18 mouse cellular contexts compared by ENCODE assay signal in the genomic region with DNA sequence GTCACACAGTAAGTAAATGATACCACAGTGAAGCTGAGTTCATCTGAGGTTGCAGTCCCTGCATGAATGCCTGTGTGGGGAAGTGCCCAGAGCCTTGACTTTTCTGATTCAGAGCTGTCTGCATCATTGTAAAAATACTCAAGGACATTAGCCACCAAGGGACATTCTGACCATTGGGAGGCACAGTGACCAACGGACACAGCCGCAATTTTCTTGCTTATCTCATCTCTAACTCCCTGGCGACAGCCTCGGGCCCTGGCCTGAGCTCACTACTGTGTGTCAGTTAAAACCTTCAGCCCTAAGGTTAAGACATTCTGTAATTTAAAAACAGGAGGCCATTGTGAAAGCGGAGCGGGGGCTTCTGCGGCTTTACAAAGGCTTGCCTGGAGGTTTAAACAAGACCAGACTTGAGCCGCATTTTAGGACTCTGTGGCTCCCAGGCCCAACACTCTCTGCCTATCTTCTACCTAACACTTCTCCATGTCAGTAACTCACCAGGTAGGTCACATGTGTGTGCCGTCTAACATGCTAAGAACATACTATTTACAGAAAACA. TPM values are rescaled to one million over a fixed set of nuclear protein-coding genes. Genes with fewer than 3 reads are reported as not detected.
DNase-seq lines count a peak whose midpoint lies in the region; ATAC-seq lines count a peak whose summit lies in the region.
"Had no signal": no experiment of that assay in that cellular context is flagged by ENCODE, and none has a peak within 500 bp of the region (broad histone marks: within the 10 kb centered on the region; RNA-seq: fewer than 3 reads in every experiment).

No protein-coding gene starts in this region.

- no peak for ATAC-seq in heart, embryonic 13.5 days (ENCODE audit: extremely low read depth, insufficient number of reproducible peaks, low FRiP score, low TSS enrichment)
- ATAC-seq: CD4-positive, CD25-positive, alpha-beta regulatory T cell, adult 4 months; intestine, embryonic 16.5 days had no signal

- no peaks in the 10 kb centered on the region for H3K27me3 ChIP-seq in heart, embryonic 13.5 days (replicated peaks)
- H3K27me3 ChIP-seq in limb, embryonic 10.5 days (ENCODE audit: low read depth, poor library complexity, severe bottlenecking) = no peaks in the 10 kb centered on the region
- H3K27me3 ChIP-seq: hindbrain, embryonic 12.5 days; limb, embryonic 13.5 days; neural tube, embryonic 13.5 days had no signal

- WGBS in heart, embryonic 13.5 days = 14% methylated on average over 9 of the region's 9 CpGs
- WGBS in limb, embryonic 10.5 days = 30% methylated on average over 9 of the region's 9 CpGs

- H3K4me3 ChIP-seq in heart, embryonic 13.5 days = no peak overlapping the region
- H3K4me3 ChIP-seq in limb, embryonic 10.5 days = no peak overlapping the region
- H3K4me3 ChIP-seq: hindbrain, embryonic 12.5 days; limb, embryonic 13.5 days; neural tube, embryonic 13.5 days had no signal

- no peaks in the 10 kb centered on the region for H3K36me3 ChIP-seq in heart, embryonic 13.5 days
- H3K36me3 ChIP-seq in limb, embryonic 10.5 days = no peaks in the 10 kb centered on the region
- H3K36me3 ChIP-seq: hindbrain, embryonic 12.5 days; limb, embryonic 13.5 days; neural tube, embryonic 13.5 days had no signal

- H3K9me3 ChIP-seq in heart, embryonic 13.5 days = peaks cover 12% of the 10 kb centered on the region
- H3K9me3 ChIP-seq in limb, embryonic 10.5 days (replicated peaks) = no peaks in the 10 kb centered on the region; the same call in 1 of the 2 replicates

- H3K4me1 ChIP-seq in heart, embryonic 13.5 days = peaks cover 14% of the 10 kb centered on the region
- peaks cover 6% of the 10 kb centered on the region; the same call in 1 of the 2 replicates for H3K4me1 ChIP-seq in limb, embryonic 10.5 days
- H3K4me1 ChIP-seq: limb, embryonic 13.5 days had no signal

- no peak for DNase-seq in heart, adult 8-10 months (ENCODE audit: low spot score)
- peak; percentile 90 to 94 for DNase-seq in adrenal gland, adult (ENCODE audit: inconsistent age in 2 of 2, low spot score in 1 of 2)
- DNase-seq in adrenal gland, postnatal 14 days = peak; percentile 84
- DNase-seq in limb, embryonic 10.5 days (ENCODE audit: low spot score) = no peak
- no peak for DNase-seq in kidney, postnatal 10 days
- no peak for DNase-seq in urinary bladder, adult 18-20 months (ENCODE audit: low spot score in 2 of 2)
- DNase-seq: cerebellum, postnatal 14 days; gastrocnemius, postnatal 25 days; kidney, postnatal 14 days; midbrain, embryonic 14.5 days; thymus, adult 18-20 months had no signal

- H3K27ac ChIP-seq in heart, embryonic 13.5 days (replicated peaks) = peak overlapping the region; percentile 52
- H3K27ac ChIP-seq in limb, embryonic 10.5 days = 0 out of 2 replicates have a peak overlapping the region, but pooled peaks have one; percentile 0
- H3K27ac ChIP-seq: hindbrain, embryonic 12.5 days; limb, embryonic 13.5 days; macrophage; neural tube, embryonic 13.5 days had no signal

- peak overlapping the region; percentile 21 for H3K4me2 ChIP-seq in heart, embryonic 13.5 days
- H3K4me2 ChIP-seq: hindbrain, embryonic 12.5 days; limb, embryonic 13.5 days; neural tube, embryonic 13.5 days had no signal

- H3K9ac ChIP-seq in heart, embryonic 13.5 days = no peak overlapping the region
- H3K9ac ChIP-seq: hindbrain, embryonic 12.5 days; limb, embryonic 13.5 days; neural tube, embryonic 13.5 days had no signal

RNA-seq across cellular contexts. Expression of gene Mrfap1, which starts 20.5 kb away (rescaled TPM):
- polyA plus RNA-seq in heart, embryonic 13.5 days (2015; fragmentation: Nextera tagmentation; extraction: Ambion mirVana) = 279 and 318 TPM in 2 replicates
- total RNA-seq in heart, adult 8-10 months (2022) = 100 to 1,000 TPM; 261 to 277 (median 272) TPM
- total RNA-seq in adrenal gland, postnatal 14 days (2021) = 550 and 571 TPM in 2 replicates
- polyA plus RNA-seq in limb, embryonic 10.5 days (2016; fragmentation: Nextera tagmentation; extraction: Ambion mirVana) = 517 and 533 TPM in 2 replicates

RNA-seq across cellular contexts. Expression of gene Bloc1s4, which starts 27.6 kb away (rescaled TPM):
- 17.1 and 18.0 TPM in 2 replicates for polyA plus RNA-seq in heart, embryonic 13.5 days (2015; fragmentation: Nextera tagmentation; extraction: Ambion mirVana)
- total RNA-seq in heart, adult 8-10 months (2022) = 10 to 100 TPM; 10.6 to 11.4 (median 11.3) TPM
- 23.7 and 27.2 TPM in 2 replicates for total RNA-seq in adrenal gland, postnatal 14 days (2021)
- 23.7 and 25.5 TPM in 2 replicates for polyA plus RNA-seq in limb, embryonic 10.5 days (2016; fragmentation: Nextera tagmentation; extraction: Ambion mirVana)

RNA-seq across cellular contexts. Expression of gene Man2b2, which starts 54.4 kb away (rescaled TPM):
- 17.0 and 17.2 TPM in 2 replicates for polyA plus RNA-seq in heart, embryonic 13.5 days (2015; fragmentation: Nextera tagmentation; extraction: Ambion mirVana)
- total RNA-seq in heart, adult 8-10 months (2022) = 10 to 100 TPM; 26.2 to 27.8 (median 27.1) TPM
- total RNA-seq in adrenal gland, postnatal 14 days (2021) = 39.1 and 41.4 TPM in 2 replicates
- polyA plus RNA-seq in limb, embryonic 10.5 days (2016; fragmentation: Nextera tagmentation; extraction: Ambion mirVana) = 6.2 and 7.6 TPM in 2 replicates

Comparison
In these comparisons a context has a peak if more than half of its experiments do, and no peak if none do; other contexts are left out.
1. DNase-seq: peak in adrenal gland, adult (2 of 2) and adrenal gland, postnatal 14 days (single experiment); none in heart, adult 8-10 months (single experiment), limb, embryonic 10.5 days (single experiment), kidney, postnatal 10 days (single experiment) and urinary bladder, adult 18-20 months (0 of 2).